Comparison of ENCODE assay signal across 22 mouse cellular contexts in genomic region chr11:106305348-106306064, GRCm38 (mm10). TPM values are rescaled to one million over a fixed set of nuclear protein-coding genes. Genes with fewer than 3 reads are reported as not detected.
DNase-seq lines count a peak whose midpoint lies in the region; ATAC-seq and TF ChIP-seq lines count a peak whose summit lies in the region.
"Had no signal": no experiment of that assay in that cellular context is flagged by ENCODE, and none has a peak within 500 bp of the region (broad histone marks: within the 10 kb centered on the region; RNA-seq: fewer than 3 reads in every experiment).

No protein-coding gene starts in this region.

- no peak for TF ChIP-seq CTCF in bone marrow, adult 2 months (IDR thresholded peaks at IDR 0.05; ENCODE audit: control insufficient read depth, insufficient read depth, low read length)
- no peak for TF ChIP-seq CTCF in forebrain, postnatal 0 days (IDR thresholded peaks at IDR 0.05; ENCODE audit: low read depth)

- 45% methylated on average over 10 of the region's 10 CpGs for WGBS in bone marrow, adult 2 months
- 87% methylated on average over 10 of the region's 10 CpGs for WGBS in forebrain, embryonic 16.5 days
- WGBS in forebrain, postnatal 0 days = 83% methylated on average over 10 of the region's 10 CpGs

- H3K9me3 ChIP-seq in forebrain, embryonic 16.5 days (ENCODE audit: control insufficient read depth, low read length) = no peaks in the 10 kb centered on the region
- H3K9me3 ChIP-seq in forebrain, postnatal 0 days (ENCODE audit: low read length) = no peaks in the 10 kb centered on the region
- H3K9me3 ChIP-seq: embryonic facial prominence, embryonic 15.5 days; forebrain, embryonic 10.5 days; heart, embryonic 12.5 days had no signal

- peak overlapping the region; percentile 68 for H3K27ac ChIP-seq in bone marrow, adult 2 months (ENCODE audit: control insufficient read depth, insufficient read depth, low read depth, low read length, poor library complexity)
- H3K27ac ChIP-seq in forebrain, embryonic 16.5 days (ENCODE audit: low read length) = no peak overlapping the region
- no peak overlapping the region for H3K27ac ChIP-seq in forebrain, postnatal 0 days (ENCODE audit: low read depth, low read length)
- H3K27ac ChIP-seq: embryonic facial prominence, embryonic 15.5 days; forebrain, embryonic 10.5 days; hindbrain, embryonic 14.5 days; liver, embryonic 14.5 days had no signal

- H3K4me3 ChIP-seq in bone marrow, adult 2 months (replicated peaks; ENCODE audit: control insufficient read depth, low read depth, low read length) = no peak overlapping the region
- H3K4me3 ChIP-seq in forebrain, embryonic 16.5 days (replicated peaks; ENCODE audit: low read length) = no peak overlapping the region
- H3K4me3 ChIP-seq in forebrain, postnatal 0 days (ENCODE audit: low read depth, low read length) = no peak overlapping the region
- H3K4me3 ChIP-seq: embryonic facial prominence, embryonic 15.5 days; forebrain, embryonic 10.5 days; heart, embryonic 12.5 days had no signal

- no peak for TF ChIP-seq POLR2A in bone marrow, adult 2 months (IDR thresholded peaks at IDR 0.05; ENCODE audit: borderline replicate concordance, control insufficient read depth, low read depth, low read length)

- DNase-seq in heart, adult 11 months = peak; percentile 93
- no peak for DNase-seq in heart, adult 8-10 months (ENCODE audit: low spot score)
- peak; percentile 25 for DNase-seq in lung, postnatal 25 days (ENCODE audit: low spot score)
- DNase-seq in lung, adult 18-20 months = no peak
- DNase-seq in forebrain, postnatal 0 days = no peak
- DNase-seq: adrenal gland, postnatal 10 days; cerebellum, adult 2 months; gastrocnemius, postnatal 36 days; left cerebral cortex, postnatal 4 days; midbrain, embryonic 14.5 days had no signal

- no peaks in the 10 kb centered on the region for H3K36me3 ChIP-seq in forebrain, embryonic 16.5 days (ENCODE audit: control insufficient read depth, insufficient read depth)
- H3K36me3 ChIP-seq in forebrain, postnatal 0 days (ENCODE audit: insufficient read depth) = no peaks in the 10 kb centered on the region
- H3K36me3 ChIP-seq: embryonic facial prominence, embryonic 15.5 days; forebrain, embryonic 10.5 days; heart, embryonic 12.5 days had no signal

- no peak overlapping the region for H3K9ac ChIP-seq in forebrain, embryonic 16.5 days (replicated peaks; ENCODE audit: low read depth, low read length)
- no peak overlapping the region for H3K9ac ChIP-seq in forebrain, postnatal 0 days
- H3K9ac ChIP-seq: embryonic facial prominence, embryonic 15.5 days; heart, embryonic 12.5 days; hindbrain, embryonic 14.5 days; liver, embryonic 14.5 days had no signal

- H3K4me2 ChIP-seq in forebrain, embryonic 16.5 days (ENCODE audit: low read length) = no peak overlapping the region
- no peak overlapping the region for H3K4me2 ChIP-seq in forebrain, postnatal 0 days (ENCODE audit: low read depth)
- H3K4me2 ChIP-seq: embryonic facial prominence, embryonic 15.5 days; heart, embryonic 12.5 days; hindbrain, embryonic 14.5 days had no signal

- no peaks in the 10 kb centered on the region for H3K27me3 ChIP-seq in forebrain, embryonic 16.5 days (replicated peaks; ENCODE audit: control insufficient read depth, insufficient read depth, low read length)
- no peaks in the 10 kb centered on the region for H3K27me3 ChIP-seq in forebrain, postnatal 0 days (ENCODE audit: insufficient read depth, low read length)
- H3K27me3 ChIP-seq: embryonic facial prominence, embryonic 15.5 days; heart, embryonic 12.5 days had no signal

- ATAC-seq in megakaryocyte progenitor cell, adult 5-6 weeks (replicated peaks; ENCODE audit: poor library complexity) = peak; percentile 73
- no peak for ATAC-seq in forebrain, embryonic 16.5 days
- ATAC-seq in forebrain, postnatal 0 days = no peak
- ATAC-seq: intestine, embryonic 16.5 days had no signal

- H3K4me1 ChIP-seq in bone marrow, adult 2 months (ENCODE audit: control insufficient read depth, insufficient read depth, low read length) = no peaks in the 10 kb centered on the region; the same call in 1 of the 2 replicates
- H3K4me1 ChIP-seq in forebrain, embryonic 16.5 days (replicated peaks; ENCODE audit: control insufficient read depth, insufficient read depth, low read length) = no peaks in the 10 kb centered on the region
- H3K4me1 ChIP-seq in forebrain, postnatal 0 days (ENCODE audit: insufficient read depth) = no peaks in the 10 kb centered on the region
- H3K4me1 ChIP-seq: heart, embryonic 12.5 days had no signal

RNA-seq across cellular contexts. Expression of gene Gh, which starts 3.8 kb away (rescaled TPM):
- not detected for total RNA-seq in heart, adult 8-10 months (2022)
- not detected in 2 replicates for polyA plus RNA-seq in bone marrow, adult 2 months (2011; ENCODE audit: insufficient read depth, insufficient read length, low replicate concordance, missing spikeins)
- not detected in 2 replicates for total RNA-seq in megakaryocyte progenitor cell, adult 5-6 weeks (2015)
- total RNA-seq in megakaryocyte progenitor cell, adult 5-6 weeks (2017) = not detected in 2 replicates
- not detected in 2 replicates for polyA plus RNA-seq in forebrain, embryonic 16.5 days (2015; fragmentation: Nextera tagmentation; extraction: Ambion mirVana)
- not detected in 2 replicates for total RNA-seq in forebrain, postnatal 0 days (2014; rRNA removed)
- polyA plus RNA-seq in forebrain, postnatal 0 days (2015; fragmentation: Nextera tagmentation; extraction: Ambion mirVana) = not detected in 2 replicates
- total RNA-seq: adrenal gland, postnatal 10 days; gastrocnemius, postnatal 36 days; heart, postnatal 25 days; layer of hippocampus, postnatal 14 days; left cerebral cortex, postnatal 4 days had no signal
- polyA plus RNA-seq: cerebellum, adult 2 months; embryonic facial prominence, embryonic 15.5 days; forebrain, embryonic 10.5 days; heart, embryonic 12.5 days; hindbrain, embryonic 14.5 days; intestine, embryonic 16.5 days; liver, embryonic 14.5 days; midbrain, embryonic 14.5 days; testis, adult 2 months had no signal

RNA-seq across cellular contexts. Expression of gene Cd79b, which starts 9.1 kb away (rescaled TPM):
- total RNA-seq in heart, adult 8-10 months (2022) = 1 to 10 TPM in 2 of 4 experiments, under 1 TPM in 2; 0.52 to 2.3 (median 1.0) TPM
- polyA plus RNA-seq in bone marrow, adult 2 months (2011; ENCODE audit: insufficient read depth, insufficient read length, low replicate concordance, missing spikeins) = 130 and 270 TPM in 2 replicates
- total RNA-seq in megakaryocyte progenitor cell, adult 5-6 weeks (2015) = 47.2 and 51.9 TPM in 2 replicates
- total RNA-seq in megakaryocyte progenitor cell, adult 5-6 weeks (2017) = 29.6 and 30.9 TPM in 2 replicates
- polyA plus RNA-seq in forebrain, embryonic 16.5 days (2015; fragmentation: Nextera tagmentation; extraction: Ambion mirVana) = 0.65 and 0.75 TPM in 2 replicates
- 0.38 and 0.46 TPM in 2 replicates for total RNA-seq in forebrain, postnatal 0 days (2014; rRNA removed)
- polyA plus RNA-seq in forebrain, postnatal 0 days (2015; fragmentation: Nextera tagmentation; extraction: Ambion mirVana) = 0.71 and 1.1 TPM in 2 replicates

RNA-seq across cellular contexts. Expression of gene Tcam1, which starts 29.0 kb away (rescaled TPM):
- under 1 TPM in 1 of 4 experiments, not detected in 3; 0.08 TPM for total RNA-seq in heart, adult 8-10 months (2022)
- not detected in 2 replicates for polyA plus RNA-seq in bone marrow, adult 2 months (2011; ENCODE audit: insufficient read depth, insufficient read length, low replicate concordance, missing spikeins)
- 2.2 and 2.3 TPM in 2 replicates for total RNA-seq in megakaryocyte progenitor cell, adult 5-6 weeks (2015)
- 1.6 and 1.7 TPM in 2 replicates for total RNA-seq in megakaryocyte progenitor cell, adult 5-6 weeks (2017)
- polyA plus RNA-seq in forebrain, embryonic 16.5 days (2015; fragmentation: Nextera tagmentation; extraction: Ambion mirVana) = 0.11 and 0.17 TPM in 2 replicates
- 0.23 and 0.38 TPM in 2 replicates for total RNA-seq in forebrain, postnatal 0 days (2014; rRNA removed)
- polyA plus RNA-seq in forebrain, postnatal 0 days (2015; fragmentation: Nextera tagmentation; extraction: Ambion mirVana) = 0.18 and 0.23 TPM in 2 replicates
- total RNA-seq: heart, postnatal 25 days had no signal

RNA-seq across cellular contexts. Expression of gene Smarcd2, which starts 32.7 kb away (rescaled TPM):
- total RNA-seq in heart, adult 8-10 months (2022) = 10 to 100 TPM; 14.3 to 16.7 (median 15.5) TPM
- 52.2 and 76.9 TPM in 2 replicates for polyA plus RNA-seq in bone marrow, adult 2 months (2011; ENCODE audit: insufficient read depth, insufficient read length, low replicate concordance, missing spikeins)
- total RNA-seq in megakaryocyte progenitor cell, adult 5-6 weeks (2015) = 62.9 and 63.5 TPM in 2 replicates
- total RNA-seq in megakaryocyte progenitor cell, adult 5-6 weeks (2017) = 216 and 275 TPM in 2 replicates
- polyA plus RNA-seq in forebrain, embryonic 16.5 days (2015; fragmentation: Nextera tagmentation; extraction: Ambion mirVana) = 12.4 and 13.7 TPM in 2 replicates
- 16.9 and 20.0 TPM in 2 replicates for total RNA-seq in forebrain, postnatal 0 days (2014; rRNA removed)
- 8.5 and 9.5 TPM in 2 replicates for polyA plus RNA-seq in forebrain, postnatal 0 days (2015; fragmentation: Nextera tagmentation; extraction: Ambion mirVana)

RNA-seq across cellular contexts. Expression of gene Scn4a, which starts 47.6 kb away (rescaled TPM):
- 10 to 100 TPM; 23.9 to 46.8 (median 31.4) TPM for total RNA-seq in heart, adult 8-10 months (2022)
- 0.63 and 1.6 TPM in 2 replicates for polyA plus RNA-seq in bone marrow, adult 2 months (2011; ENCODE audit: insufficient read depth, insufficient read length, low replicate concordance, missing spikeins)
- total RNA-seq in megakaryocyte progenitor cell, adult 5-6 weeks (2015) = 0.12 TPM in 1 of 2 replicates, not detected in the other
- 0.03 TPM in 1 of 2 replicates, not detected in the other for total RNA-seq in megakaryocyte progenitor cell, adult 5-6 weeks (2017)
- polyA plus RNA-seq in forebrain, embryonic 16.5 days (2015; fragmentation: Nextera tagmentation; extraction: Ambion mirVana) = 0.03 TPM in 1 of 2 replicates, not detected in the other
- total RNA-seq in forebrain, postnatal 0 days (2014; rRNA removed) = not detected in 2 replicates
- 0.06 TPM in 1 of 2 replicates, not detected in the other for polyA plus RNA-seq in forebrain, postnatal 0 days (2015; fragmentation: Nextera tagmentation; extraction: Ambion mirVana)
- total RNA-seq: layer of hippocampus, postnatal 14 days; left cerebral cortex, postnatal 4 days had no signal
- polyA plus RNA-seq: forebrain, embryonic 10.5 days; hindbrain, embryonic 14.5 days; intestine, embryonic 16.5 days; midbrain, embryonic 14.5 days had no signal

Comparison
In these comparisons a context has a peak if more than half of its experiments do, and no peak if none do; other contexts are left out.
1. DNase-seq: peak in heart, adult 11 months (single experiment) and lung, postnatal 25 days (single experiment); none in heart, adult 8-10 months (single experiment), lung, adult 18-20 months (0 of 2) and forebrain, postnatal 0 days (single experiment).
2. RNA of gene Cd79b, which starts 9.1 kb away (total RNA-seq): 29.6 to 51.9 TPM in megakaryocyte progenitor cell, adult 5-6 weeks; 0.52 to 2.3 TPM in heart, adult 8-10 months and 0.38 to 0.46 TPM in forebrain, postnatal 0 days; every median in the first group is over 4 times any median in the second.